Mouse (Mus musculus) CH12F3 (cell line): ENCODE measurements around the gene Tldc1.

Source experiments
- in situ Hi-C: fragments of 300-500 bp; cut with MboI; formaldehyde crosslinking; loops from 2 replicates; pipeline ENCODE4 v1.14.3; 2020; ENCODE audit warnings: low sequenced_read_pairs

Gene Tldc1

GRCm38 (mm10) chr8:119802592-119802991 is 24.4 kb upstream of the Tldc1 start:
- in situ Hi-C loops = no loop called here

DNA sequence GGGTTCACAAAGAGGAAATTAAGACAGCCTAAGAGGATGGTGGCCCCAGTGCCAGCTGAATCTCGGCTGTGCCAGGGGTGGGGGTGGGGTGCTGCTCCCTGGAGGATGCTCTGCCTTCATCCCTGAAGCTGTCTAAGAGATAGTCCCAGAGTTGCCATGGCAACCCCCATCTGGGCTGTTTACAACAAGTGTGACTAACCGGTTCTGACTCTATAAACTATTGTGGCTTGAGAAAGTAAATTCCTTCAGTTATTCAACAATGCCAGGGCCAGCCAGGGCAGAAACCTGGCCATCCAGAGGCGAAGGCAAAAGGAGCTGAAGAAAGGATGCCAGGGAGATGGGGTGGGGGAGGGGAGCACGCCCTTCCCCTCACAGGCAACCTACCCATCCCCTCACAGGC is 23.0 kb upstream of the Tldc1 start:
- in situ Hi-C loops = no loop called here

GRCm38 (mm10) chr8:119798965-119799264 is 20.7 kb upstream of the Tldc1 start:
- in situ Hi-C loops = no loop called here

- in situ Hi-C loops = no loop called here
These were observed 20.2 kb upstream of the Tldc1 start for GRCm38 (mm10) chr8:119798170-119798964.

- in situ Hi-C loops = no loop called here
These were observed 17.4 kb upstream of the Tldc1 start for GRCm38 (mm10) chr8:119795651-119796050.

- in situ Hi-C loops = no loop called here
These were observed 16.5 kb upstream of the Tldc1 start for GRCm38 (mm10) chr8:119794689-119795088.

DNA sequence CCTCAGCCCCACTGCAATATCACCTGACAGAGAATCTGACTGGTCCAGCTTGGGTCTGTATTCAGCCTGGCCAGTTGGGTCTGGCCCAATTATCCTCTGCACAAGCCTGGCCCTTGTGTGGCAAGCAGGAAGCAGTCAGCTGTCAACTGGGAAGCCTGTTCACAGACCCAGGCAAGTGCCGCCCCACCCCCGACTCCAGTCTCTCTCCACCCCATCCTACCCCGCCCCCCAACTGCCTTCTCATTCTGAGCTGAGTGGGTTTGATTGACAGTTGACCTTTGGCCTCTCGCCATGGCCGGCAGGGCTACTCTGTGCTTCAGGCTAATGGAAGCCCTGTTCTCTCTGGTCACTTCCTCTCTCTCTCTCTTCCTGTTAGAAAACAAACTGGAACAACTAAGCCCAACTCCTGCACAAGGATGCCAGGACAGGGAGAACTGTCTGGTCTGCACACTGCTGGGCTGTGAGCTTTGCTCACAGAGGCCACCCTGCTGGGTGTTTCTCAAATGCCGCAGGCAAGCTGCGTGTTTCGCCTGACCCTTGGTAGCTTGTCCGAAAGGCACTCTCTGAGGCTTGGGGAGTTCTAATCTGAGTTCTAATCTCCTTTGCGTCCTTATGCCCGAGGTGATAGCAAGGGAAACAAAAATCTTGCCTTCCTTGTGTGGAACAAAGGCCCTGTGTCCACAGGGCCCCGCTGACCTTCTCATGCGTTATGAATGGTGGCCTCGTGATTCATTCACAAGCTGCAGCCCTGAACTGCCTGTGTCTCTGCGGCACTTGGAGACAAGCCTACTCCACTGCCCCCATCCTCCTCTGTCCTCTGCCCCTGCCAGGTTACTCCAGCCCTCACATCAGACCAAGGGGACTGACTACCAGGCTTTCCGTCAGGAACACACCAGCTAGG is 13.8 kb upstream of the Tldc1 start:
- in situ Hi-C loops = no loop called here

DNA sequence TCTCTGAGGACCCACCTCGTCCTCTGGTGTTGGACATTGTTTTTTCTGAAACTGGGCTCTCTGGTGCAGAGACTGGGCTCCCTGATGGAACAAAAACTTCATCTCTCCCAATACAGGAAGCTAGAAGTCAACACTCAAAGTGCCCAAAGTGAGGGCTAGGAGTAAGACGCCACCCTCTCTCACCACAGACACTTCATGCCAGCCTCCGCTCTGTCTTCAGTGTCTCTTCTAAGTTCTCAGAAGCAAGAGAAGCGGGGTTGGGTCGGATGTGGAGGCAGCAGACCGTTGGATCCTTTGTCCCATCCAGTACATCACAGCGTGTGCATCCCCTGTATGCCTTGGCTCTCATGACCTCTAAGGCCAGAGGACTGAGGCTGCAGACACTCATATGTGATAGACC is 11.4 kb upstream of the Tldc1 start:
- in situ Hi-C loops = loop anchor here (10.0 kb wide), 1 partner anchor 55 kb away; the partner anchor contains the start of gene Cotl1

- in situ Hi-C loops = loop anchor here (10.0 kb wide), 1 partner anchor 56 kb away; the partner anchor contains the start of gene Cotl1
These were observed 10.6 kb upstream of the Tldc1 start for GRCm38 (mm10) chr8:119788607-119789381.

DNA sequence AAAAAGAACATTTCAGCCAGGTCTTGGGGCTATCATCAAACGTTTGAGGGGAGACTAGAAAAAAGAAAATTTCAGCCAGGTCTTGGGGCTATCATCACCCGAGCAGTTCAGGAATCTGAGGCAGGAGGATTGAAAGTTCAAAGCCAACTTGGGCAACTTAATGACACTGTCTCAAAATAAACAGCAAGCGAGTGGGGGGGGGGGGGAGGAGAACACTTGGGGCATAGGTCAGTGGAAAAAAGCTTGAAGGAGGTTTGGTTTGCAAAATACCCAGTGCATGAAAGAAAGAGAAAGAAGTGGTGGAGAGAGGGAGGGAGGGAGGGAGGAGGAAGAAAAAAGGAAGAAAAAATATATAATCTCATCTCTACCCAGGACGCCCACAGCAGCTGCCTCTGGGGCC is 9.1 kb upstream of the Tldc1 start:
- in situ Hi-C loops = loop anchor here (10.0 kb wide), 1 partner anchor 57 kb away; the partner anchor contains the start of gene Cotl1

DNA sequence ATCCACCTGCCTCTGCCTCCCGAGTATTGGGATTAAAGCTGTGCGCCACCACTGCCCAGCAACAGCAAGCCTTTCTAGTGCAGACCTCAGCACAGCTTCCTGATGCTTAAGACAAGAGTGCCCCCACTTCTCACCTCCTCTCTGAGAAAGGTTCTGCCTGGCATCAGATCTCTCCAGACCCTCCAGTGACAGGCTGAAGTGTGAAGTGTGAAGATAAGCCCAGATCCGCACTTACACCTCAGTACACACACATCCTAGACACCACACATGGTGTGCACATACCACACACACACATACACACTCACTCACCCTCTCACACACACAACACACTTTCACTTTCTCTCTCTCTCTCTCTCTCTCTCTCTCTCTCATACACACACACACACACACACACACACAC is 8.7 kb upstream of the Tldc1 start:
- in situ Hi-C loops = loop anchor here (10.0 kb wide), 1 partner anchor 58 kb away; the partner anchor contains the start of gene Cotl1

GRCm38 (mm10) chr8:119785764-119786405 is 7.7 kb upstream of the Tldc1 start:
- in situ Hi-C loops = loop anchor here (10.0 kb wide), 1 partner anchor 59 kb away; the partner anchor contains the start of gene Cotl1

DNA sequence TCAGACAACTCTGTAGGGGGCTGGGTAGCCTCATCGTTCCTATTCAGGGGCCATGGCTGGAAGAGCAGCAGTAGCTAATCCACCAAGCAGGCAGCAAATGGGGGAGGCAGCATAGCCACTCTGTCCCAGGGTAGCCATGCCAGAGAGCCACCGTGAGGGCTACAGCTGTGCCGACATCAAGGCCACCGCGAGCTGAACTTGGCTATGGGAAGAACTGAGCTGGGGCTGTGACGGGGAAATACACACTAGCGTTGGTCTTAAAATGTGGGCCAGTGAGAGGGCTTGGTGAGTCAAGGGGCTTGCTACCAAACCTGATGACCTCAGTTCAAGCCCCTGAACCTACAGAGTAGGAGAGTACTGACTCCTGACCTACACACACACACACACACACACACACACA is 6.5 kb upstream of the Tldc1 start:
- in situ Hi-C loops = loop anchor here (10.0 kb wide), 1 partner anchor 60 kb away; the partner anchor contains the start of gene Cotl1

- in situ Hi-C loops = loop anchor here (10.0 kb wide), 1 partner anchor 61 kb away; the partner anchor contains the start of gene Cotl1
These were observed 5.9 kb upstream of the Tldc1 start for GRCm38 (mm10) chr8:119784141-119784574.

DNA sequence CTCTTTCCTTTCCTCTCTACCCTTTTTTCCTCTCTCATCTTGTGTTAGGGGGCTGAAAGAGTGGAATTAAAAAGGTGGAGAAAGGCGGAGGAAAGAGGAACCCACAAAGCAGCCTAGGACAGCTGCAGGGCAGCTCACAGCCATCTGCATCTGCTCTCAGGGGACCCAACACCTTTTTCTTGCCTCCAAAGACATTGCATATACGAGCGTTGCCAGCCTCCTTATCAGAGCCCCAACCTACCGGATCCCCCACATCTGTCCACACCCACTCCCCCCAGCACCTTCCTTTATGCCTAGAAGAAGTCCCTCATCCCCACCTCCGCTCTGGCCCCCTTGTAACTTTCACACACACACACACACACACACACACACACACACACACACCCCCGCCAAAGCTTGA is 5.4 kb upstream of the Tldc1 start:
- in situ Hi-C loops = loop anchor here (10.0 kb wide), 1 partner anchor 61 kb away; the partner anchor contains the start of gene Cotl1

DNA sequence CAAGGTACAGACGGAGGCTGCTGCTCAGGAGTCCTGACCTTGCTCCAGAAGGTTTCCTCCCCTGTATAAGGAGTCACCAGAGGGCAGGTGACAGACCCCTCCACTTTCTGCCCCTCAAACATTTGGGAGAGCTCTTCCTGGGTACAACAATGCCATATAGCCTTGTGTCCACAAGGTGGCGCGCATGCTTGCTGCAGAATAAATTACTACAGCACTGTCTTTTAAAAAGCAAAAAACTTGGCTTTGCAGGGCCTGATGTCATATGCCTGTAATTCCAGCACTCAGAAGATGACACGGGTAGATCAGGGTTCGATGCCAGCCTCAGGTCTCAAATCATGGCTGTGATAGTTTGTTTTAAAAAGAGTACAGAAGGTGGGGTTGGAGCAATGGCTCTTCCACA is 4.5 kb upstream of the Tldc1 start:
- in situ Hi-C loops = loop anchor here (10.0 kb wide), 1 partner anchor 62 kb away; the partner anchor contains the start of gene Cotl1

GRCm38 (mm10) chr8:119781086-119781840 is 3.0 kb upstream of the Tldc1 start:
- in situ Hi-C loops = loop anchor here (10.0 kb wide), 1 partner anchor 64 kb away; the partner anchor contains the start of gene Cotl1

DNA sequence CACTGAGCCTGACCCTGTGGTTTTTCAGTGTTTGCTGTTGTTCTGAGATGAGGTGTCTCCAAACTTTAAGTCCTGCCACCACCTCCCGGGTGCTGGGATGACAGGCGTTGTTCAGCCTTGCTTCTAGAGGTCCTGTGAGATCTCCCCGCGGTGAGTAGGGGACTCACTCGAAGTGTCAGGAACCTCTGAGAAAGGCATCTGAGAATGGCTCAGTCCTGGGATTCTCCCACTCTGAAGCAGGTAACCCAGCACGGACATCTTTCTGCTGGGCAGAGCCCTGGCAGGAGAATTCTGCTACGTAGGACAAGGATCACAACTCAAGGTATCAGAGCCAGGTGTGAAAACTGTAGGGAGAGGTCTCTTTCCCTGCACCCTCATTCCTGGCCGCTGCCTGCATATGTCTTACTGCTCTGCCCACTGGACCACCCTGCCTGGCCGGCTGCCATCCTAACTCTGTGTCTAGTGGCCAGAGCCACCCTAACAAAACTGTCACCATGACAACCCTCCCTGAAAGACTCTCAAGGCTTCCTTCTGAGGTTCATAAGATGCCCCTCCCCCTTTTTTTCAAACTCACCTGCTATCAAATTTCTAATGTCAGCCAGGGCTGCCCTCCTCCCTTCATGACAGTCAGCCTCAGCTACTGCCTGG is 2.3 kb upstream of the Tldc1 start:
- in situ Hi-C loops = loop anchor here (10.0 kb wide), 1 partner anchor 64 kb away; the partner anchor contains the start of gene Cotl1
